Mouse (Mus musculus) cerebral cortex, adult 2 months (tissue): ENCODE data around the gene Dnaaf1.

Experiments used
- WGBS: fragments of 180-500 bp; shearing (Covaris S2); methylation state at CpG from one replicate; pipeline ENCODE4 v1.1.7; 2018; 5-methylcytosine and 5-hydroxymethylcytosine counted together

The Dnaaf1 gene

DNA sequence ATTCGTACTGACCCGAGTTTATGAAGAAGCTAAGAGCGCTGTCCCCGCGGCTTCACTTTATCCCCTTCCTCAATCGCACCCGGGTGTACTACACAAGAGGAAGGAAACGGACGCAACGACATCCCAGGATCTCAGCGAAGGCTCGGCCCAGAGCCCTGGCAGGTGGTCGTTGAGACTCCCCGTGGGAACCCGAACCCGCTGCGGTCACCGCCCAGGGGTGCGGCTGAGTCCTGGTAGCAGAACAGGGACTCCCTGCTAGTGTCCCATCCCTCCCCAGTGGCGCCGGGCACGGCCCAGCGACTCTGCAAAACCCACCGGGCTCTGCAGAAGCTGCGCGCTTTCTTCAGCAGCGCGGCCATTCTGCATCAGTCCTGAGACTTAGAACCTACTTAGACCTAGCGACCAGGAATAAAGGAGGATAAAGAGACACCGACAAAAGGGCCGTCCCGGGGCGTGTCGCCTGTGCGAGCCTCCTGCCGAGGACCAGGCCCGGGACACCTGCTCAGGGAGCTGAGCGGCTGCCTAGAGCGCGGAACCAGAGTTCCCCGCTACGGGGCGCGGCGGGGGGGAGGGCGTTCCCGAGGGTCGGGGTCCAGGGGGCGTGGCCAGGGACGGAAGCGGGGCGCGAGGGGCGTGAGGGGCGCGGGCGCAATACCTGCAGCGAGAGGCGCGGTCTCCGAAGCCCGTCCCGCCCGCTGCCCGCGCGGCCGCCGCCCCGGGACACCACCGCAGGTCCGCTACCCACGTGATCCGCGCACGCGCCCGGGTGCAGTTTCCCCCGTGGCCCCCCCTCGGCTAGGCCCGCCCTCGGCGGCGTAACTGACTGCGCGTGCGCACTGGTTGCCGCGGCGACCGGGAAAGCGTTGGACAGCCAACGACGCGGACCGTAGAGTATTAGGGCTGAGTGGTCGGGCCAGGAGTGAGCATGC lies at the start of gene Dnaaf1, which contains the start of gene Hsdl1:
Gene Dnaaf1 (plus strand): TSS at position 799 of the 929 bp plus-strand sequence.
Gene Hsdl1 (minus strand): TSS at position 747 of the 929 bp plus-strand sequence.
- WGBS = 1% methylated on average over 97 of the region's 97 CpGs

DNA sequence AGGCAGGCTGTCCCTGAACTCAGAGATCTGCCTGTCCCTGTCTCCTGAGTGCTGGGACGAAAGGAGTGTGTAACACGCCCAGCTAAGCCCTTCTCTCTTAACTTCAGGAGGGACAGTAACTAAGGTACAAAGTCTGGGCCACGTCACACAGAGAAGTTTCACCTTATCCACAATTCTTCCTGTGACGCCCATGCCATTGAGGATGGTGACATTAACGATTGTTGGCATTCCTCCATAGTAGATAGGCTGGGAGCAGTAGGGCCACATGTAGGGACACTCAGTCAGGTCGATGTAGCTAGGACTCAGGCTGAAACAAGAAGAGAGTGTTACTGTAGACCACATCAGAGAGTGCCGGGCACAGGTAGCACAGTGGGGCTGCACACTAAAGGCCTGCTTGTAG lies 46.3 kb upstream of the Dnaaf1 start:
- 92% methylated on average over 7 of the region's 7 CpGs for WGBS

DNA sequence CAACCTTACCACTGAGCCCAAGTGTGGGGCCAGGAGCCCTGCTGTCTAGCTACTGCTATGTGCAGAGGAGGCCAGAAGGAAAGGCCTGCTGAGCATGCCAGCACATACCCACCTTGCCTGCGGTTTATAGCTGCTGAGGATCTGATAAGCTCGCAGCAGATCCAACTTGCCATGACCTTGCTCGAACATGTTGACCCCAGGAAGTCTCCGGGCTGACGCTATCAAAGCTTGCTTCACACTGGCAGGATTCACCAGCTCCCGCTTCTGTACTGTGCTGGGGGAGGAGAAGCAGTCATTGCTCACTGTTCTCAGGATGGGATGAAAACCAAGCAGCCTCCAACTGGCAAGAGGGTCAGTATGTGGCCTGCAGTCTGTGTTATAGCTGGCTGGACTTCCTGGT lies 44.1 kb upstream of the Dnaaf1 start:
- WGBS = 76% methylated on average over 6 of the region's 6 CpGs

DNA sequence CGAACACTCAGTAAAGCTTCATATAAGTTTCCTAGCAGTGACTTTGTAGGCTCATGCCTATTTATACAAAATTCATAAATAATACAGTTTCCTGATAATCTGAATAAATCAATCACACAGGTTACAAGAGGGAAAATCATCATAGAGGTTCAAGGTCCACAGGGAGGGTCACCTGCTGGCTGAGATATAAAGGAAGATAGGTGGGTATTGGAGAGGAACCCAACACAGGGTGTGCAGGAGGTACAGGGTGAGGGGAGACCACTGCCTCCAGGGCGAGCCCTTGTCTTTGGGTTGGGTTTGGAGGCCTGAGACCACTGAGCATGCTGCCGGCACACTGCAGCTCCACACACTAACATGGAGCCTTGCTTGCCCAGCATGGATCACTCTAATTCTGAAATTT lies 43.6 kb upstream of the Dnaaf1 start:
- 95% methylated on average over 3 of the region's 3 CpGs for WGBS

DNA sequence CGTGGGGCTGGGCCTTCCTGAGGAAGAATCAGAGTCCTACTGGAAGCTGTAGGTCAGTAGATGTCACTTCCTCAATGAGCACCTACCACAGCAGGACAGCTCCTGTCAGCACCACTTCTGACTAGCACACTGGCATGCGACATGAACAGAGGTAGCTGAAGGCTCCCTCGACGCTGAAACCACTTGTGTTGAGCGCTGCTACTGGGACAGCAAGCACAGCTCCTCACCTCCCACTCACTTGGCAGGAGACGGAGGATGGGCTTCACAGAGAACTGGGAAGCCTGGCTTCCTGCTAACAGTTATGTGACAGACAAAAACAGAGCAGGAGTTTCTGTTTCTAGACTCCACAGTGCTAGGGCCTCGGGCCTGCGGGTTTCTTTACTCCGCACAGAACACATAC lies 43.1 kb upstream of the Dnaaf1 start:
- 56% methylated on average over 9 of the region's 9 CpGs for WGBS

DNA sequence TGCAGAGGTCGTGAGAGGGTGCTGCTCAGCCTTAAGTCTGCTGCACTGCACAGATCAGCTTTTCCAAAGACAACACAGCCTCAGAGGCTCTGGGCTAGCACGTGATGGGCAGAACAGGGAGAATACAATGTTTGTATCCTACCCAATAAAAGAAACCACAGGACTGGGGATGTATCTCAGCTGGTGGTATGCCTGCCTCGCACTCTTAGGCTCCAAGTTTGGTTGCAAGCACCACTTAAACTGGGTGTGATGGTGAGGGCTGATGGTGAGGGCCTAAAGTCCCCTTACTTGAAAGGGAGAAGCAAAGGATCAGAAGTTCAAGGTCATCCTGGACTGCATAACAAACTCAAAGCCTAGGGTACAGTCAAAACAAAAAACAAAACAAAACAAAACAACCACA lies 30.4 kb upstream of the Dnaaf1 start:
- WGBS = 60% methylated on average over 3 of the region's 3 CpGs

DNA sequence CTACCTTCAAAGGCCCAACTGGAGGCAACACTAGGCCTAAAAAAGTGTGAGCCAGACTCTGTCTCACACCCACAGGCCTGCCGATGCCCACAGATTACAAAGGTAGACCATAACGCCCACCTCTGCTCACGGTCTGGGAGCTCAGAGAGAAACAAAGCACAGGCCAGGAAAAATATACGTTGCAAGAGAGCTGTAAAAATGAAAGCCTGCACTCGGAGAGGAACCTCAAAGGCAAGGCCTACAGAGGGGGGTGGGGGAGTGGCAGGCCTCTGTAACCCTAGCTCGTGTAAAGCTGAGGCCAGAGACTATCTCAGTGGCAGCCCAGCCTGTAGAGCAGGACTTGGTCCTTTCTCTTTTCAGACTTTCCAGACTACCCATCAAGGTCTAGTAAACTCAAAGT lies 29.9 kb upstream of the Dnaaf1 start:
- WGBS = 52% methylated on average over 6 of the region's 6 CpGs

DNA sequence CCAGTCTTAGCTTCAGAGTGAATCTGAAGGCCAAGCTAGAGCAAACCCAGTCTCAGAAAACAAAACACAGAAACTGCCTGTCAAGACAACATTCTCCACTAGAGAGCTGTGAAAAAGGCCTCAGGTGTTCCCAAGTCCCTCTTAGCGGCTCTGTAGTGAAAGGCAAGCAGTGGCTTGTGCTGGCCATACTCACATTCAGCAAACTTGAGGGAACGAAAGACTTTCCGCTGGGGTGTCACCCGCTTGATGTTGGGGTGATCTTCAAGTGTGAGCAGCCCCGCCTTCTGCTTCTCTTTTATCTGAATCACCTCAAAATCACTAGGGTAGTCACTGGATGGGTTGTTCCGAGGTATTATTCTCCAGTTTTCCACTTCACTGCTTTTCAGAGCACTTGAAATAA lies 29.2 kb upstream of the Dnaaf1 start:
- 90% methylated on average over 6 of the region's 6 CpGs for WGBS

DNA sequence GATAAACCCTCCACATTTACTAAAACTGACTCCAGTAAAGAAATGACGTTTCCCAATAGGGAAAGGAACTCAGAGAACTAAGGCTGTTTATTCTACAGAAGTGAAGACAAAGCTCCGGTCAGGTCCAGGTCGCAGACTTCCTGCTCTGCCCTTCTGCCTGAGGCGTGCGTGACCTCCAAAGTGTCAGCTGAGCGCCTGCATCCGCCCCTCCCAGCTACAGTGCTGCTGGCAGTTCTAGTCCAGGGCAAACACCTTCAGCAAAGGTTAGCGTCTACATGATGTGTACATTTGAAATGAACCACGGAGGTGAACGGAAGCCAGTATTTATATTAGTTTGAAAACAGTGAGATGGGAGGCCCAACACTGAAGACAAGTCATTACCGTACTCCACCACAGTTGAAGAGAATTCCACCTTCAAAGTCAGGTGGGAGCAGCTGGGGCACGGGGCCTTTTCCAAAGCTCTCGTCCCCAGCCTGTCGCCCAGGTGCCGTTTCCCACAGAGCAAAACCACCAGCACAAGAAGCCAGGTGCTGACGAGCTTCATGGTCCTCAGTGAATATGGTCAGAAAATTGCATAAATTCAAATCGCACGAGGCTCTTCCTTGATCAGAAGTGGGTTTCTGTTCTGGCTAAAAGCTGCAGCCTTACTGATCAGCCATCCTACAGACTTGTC lies 27.9 kb upstream of the Dnaaf1 start:
- 78% methylated on average over 18 of the region's 18 CpGs for WGBS

DNA sequence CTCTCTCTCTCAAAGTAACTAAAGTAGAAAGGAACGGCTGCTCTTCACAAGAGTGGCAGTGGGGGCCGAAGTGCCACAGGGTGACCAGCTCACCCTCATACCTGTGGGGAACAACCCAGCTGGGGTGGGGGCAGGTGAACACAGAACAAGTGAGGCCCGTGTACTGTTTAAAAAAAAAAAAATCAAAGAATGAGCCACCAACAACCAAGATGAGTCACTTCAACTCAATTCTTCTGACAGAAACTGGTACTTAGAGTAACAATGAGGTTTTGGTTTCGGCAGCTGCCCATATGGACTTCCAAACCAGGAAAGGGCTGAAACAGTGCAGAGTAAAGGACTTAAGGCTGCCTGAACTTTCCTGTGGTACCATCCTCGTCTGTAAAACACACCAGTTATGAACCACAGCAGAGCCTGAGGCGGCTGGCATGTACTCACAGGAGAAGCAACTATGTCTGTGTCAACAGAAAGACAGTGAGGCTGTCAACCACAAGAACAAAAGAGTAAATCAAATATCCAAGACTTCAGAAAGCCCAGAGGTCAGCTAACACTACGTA lies 26.4 kb upstream of the Dnaaf1 start:
- WGBS = 60% methylated on average over 7 of the region's 7 CpGs

DNA sequence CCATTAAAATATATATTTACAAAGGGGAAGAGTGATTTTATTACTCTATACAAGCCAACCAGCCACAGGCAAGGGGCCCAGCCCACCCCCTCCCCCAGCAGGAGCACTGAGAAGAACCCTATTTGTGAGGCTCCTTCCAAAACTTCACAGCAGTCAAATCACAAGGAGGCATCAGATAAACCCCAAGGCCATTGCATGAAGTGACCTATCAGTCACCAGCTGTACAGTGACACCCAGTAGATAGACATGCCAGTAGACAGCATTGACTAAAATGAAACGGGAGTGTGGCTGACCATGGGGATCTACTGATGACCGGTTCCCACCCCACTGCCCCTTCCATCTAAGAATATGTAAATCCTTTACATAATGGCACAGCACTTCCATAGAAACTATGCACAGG lies 22.1 kb upstream of the Dnaaf1 start:
- WGBS = 68% methylated on average over 2 of the region's 2 CpGs

DNA sequence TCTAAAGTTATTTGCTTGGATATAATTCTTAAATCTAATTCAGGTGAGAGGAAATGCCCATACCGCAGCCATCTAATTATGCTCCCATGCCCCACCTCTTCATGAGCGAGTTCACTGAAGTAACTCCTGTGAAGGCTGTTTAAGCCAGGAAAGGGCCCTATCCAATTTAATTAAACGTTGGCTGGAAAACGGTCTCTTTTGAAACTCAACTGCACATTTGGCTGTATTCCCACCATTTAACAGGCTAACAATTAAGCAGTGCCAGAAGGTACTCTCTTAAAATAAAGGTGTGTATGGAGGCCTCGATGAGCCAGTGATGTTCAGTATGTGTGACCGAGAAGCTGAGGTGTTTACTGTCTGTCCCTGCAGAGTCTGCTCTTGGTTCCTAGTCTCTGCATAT lies 19.2 kb upstream of the Dnaaf1 start:
- 25% methylated on average over 6 of the region's 6 CpGs for WGBS

DNA sequence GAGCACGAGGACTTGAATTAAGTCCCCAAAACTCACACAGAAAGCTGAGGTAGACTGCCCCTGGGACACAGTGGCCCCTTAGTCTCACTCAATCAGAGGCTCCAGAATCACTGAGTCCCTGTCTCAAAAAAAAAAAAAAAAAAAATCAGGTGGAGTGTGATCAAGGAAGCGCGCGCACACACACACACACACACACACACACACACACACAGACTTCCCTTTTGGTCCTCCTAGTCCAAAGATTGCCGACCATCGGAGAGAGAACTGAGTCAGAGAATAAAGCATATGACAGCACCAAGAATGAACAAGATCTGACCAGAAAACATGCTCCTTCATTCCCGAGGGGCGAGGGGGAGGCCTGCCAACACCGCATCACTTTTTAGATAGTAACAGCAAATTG lies 17.9 kb upstream of the Dnaaf1 start:
- 57% methylated on average over 9 of the region's 9 CpGs for WGBS

DNA sequence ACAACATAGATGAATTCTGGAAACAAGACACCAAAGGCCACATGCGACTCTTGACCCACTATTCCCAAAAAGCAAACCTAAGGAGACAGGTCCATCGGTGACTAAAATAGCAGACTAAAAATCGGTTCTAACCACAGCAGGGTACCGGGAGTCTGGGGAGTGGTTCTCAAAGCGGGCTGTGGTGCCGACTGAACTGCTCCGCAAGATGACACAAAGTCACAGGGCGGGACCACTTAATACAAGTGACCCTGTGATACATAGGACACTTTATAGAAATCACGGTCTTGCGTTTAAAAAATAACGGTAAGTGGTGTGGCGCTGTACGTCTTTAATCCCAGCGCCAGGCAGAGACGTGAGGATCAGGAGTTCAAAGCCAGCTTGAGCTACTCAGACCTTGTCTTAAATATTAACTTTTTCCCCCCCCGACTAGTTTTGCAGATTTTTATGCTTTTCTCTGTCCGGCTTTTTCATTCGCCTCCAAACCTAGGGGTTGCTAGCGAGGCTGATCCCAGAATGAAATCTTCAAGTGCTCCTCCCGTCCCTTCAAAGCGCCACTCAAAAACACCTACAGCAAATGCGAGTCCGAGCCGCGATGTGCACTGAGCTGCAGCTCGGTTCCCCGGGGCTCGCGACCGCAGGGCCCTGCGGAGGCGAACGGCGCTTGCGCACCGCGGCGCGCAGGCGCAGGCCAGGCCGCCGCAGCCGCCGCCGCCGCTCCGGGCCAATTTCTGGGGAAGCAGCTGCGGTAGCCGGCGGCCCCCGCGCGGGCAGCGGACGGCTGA lies 17.0 kb upstream of the Dnaaf1 start:
- under 1% methylated on average over 54 of the region's 55 CpGs for WGBS

DNA sequence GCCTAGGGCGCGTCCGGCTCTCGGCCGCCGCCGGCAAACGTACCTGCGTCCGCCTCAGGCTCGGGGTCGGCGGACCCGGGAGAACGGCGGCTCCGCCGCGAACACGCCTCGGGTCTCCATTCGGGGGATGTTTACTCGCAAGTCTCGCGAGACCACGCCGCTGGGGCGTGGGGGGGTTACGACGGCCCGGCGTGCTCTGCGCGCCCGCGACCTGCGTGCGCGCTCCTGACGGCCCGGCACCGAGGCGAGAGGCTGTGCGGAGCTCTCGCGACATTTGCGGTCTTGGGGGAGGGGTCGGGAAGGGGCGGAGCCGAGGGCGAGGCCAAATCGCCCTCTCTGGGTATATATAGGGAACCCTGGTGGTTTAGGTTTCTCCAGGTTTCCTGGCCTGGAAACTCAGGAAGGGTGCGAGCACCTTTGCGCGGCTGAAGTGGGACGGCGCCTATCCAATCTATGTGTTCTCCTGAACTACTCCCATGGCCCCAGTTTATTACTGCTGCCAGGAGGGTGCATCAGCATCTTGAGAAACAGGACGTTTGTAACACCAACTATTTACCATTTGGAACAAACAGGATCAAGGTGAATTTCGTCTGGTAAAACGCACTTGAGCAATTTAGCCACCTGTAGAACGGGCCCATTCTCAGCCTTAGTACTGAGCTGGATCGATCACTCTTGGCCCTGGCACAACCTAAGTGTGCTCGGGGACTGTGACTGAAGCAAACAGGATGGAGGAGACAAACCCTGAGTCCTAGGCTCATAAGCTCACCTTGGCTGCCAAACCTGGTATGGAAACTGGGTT lies 16.2 kb upstream of the Dnaaf1 start, which contains the start of gene Mbtps1:
Gene Mbtps1 (minus strand): TSS at position 133 of the 799 bp plus-strand sequence.
- 5% methylated on average over 47 of the region's 63 CpGs for WGBS

DNA sequence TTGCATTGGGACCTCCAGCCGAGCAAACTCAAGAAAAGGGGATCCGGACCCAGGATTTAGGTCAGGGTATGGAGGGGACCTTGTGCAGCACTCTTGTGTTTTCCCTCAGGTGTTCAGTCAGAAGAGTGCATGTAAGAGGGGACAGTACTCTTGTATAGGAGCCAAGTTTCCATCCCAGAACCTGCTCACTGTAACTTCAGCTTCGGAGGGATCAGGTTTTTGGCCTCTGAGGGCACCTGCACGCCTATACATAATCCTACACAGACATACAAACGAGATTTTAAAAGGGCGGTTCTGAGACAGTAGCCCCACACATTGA lies 15.7 kb upstream of the Dnaaf1 start:
- WGBS = 93% methylated on average over 6 of the region's 6 CpGs

DNA sequence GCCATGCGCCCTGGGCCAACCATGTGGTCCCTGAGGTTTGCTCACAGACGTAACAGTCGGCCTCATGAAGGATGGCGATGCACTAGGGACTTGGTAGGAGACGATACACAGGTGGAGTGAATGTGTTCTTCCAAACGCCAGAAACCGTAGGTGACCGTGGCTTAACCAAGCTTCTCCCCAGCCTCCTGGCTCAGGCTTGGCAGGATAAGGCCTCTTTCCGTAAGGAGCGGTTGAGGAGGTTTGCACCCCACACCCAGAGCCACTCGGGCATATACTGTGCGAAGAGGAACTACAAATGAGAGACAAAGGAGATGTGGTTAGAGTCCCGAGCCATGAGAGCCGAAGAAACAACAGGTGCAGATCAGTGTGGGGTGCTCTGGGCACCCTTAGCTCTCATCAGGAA lies 11.2 kb upstream of the Dnaaf1 start:
- 94% methylated on average over 14 of the region's 14 CpGs for WGBS

DNA sequence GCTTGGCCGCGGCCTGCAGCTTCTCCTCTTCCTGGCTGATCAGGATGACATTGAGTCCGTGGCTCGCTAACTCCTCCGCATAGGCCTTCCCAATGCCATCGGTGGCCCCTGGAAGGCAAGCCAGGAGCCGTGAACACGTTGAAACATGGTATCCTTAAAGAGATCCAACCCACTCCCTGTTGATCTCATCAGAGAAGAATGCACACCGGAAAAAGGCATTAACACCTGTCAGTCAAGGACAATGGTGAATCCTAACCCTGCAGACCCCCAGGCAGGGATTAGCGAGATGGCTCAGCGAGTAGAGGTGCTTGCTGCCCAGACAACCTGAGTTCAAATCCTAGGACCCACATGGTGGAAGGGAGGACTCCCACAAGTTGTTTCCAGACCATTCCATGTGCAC lies 8.7 kb upstream of the Dnaaf1 start:
- WGBS = 87% methylated on average over 11 of the region's 11 CpGs

DNA sequence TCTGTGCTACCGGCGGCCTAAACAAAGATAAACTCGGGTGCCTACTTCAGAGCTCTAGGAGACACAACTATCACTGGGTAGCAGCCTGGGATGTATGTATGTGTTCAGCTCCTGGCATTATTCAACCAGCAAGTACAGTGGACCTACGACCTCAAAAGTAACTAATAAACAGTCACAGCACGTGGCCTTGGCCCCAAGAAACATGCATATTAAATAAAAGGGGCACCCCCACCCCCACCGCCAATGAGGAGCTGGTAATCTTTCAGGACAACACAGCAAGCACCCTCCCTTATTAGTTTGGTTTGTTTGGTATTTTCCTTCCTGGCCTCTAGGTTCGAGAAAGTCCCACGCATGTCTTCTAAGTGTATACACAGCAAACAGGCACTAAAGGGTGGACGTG lies 6.8 kb upstream of the Dnaaf1 start:
- 89% methylated on average over 9 of the region's 9 CpGs for WGBS

DNA sequence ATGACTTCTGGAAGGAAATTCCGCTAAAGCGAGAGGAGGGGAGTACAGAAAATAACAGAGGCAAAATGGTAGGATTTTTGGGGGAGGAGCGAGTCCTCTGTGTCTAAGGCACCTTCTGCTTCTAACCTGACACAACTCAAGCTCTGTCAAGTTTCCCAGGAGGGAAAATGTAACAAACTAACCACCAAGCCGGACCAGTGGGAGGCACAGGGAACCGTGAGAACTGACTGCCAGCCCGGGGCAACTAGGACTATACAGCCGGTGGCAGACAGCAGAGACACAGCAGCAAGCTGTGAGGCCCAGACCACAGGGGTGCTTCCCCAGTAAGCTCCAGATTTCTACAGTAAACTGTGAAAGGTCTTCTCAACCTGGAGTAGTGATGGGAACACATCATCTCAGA lies 6.1 kb upstream of the Dnaaf1 start:
- WGBS = 79% methylated on average over 7 of the region's 7 CpGs

DNA sequence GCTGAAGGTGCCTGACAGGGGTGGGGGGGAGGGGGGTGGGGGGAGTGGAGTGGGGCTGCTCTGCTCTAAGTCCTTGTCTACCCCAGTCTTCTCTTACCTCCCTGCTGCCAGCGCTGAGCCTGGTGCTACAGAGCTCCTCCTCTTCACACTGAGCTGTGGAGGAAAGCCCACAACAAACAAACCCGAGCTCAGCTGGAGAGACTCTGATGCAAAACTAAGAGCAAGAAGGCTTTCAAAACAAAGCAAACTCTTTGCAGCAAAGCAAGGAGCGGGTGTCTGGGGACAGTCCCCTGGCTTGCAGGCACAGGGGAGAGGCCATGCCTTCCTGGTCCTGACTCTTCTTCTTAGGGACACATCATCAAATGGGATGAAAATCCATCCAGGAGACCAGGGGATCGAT lies 5.2 kb upstream of the Dnaaf1 start:
- 44% methylated on average over 4 of the region's 4 CpGs for WGBS
